Mouse (Mus musculus) mouse trophoblast stem cell (cell line): ENCODE results near the gene Leap2.

ENCODE experiments used
- in situ Hi-C, 2 experiments: fragments of 300-500 bp; cut with MseI, MboI; formaldehyde crosslinking; loops; 2 replicates in 1 of 2; 3 replicates in 1 of 2; pipeline ENCODE4 v1.15.1; 2025

The Leap2 gene

GRCm38 (mm10) chr11:53423036-53423435, at the start of gene Leap2:
Gene Leap2, minus strand, starts transcription at chr11:53423170.
- in situ Hi-C loops = no loop called here

- in situ Hi-C loops = no loop called here
Observed at GRCm38 (mm10) chr11:53472709-53473108, 49.7 kb upstream of the Leap2 start.

- in situ Hi-C loops = no loop called here
Observed at GRCm38 (mm10) chr11:53469968-53470695, 47.2 kb upstream of the Leap2 start, which contains the start of gene Gm9837. Gene Gm9837, minus strand, starts transcription at chr11:53470479.

- in situ Hi-C loops = no loop called here
Observed at GRCm38 (mm10) chr11:53469294-53469967, 46.5 kb upstream of the Leap2 start.

GRCm38 (mm10) chr11:53466231-53466971, 43.4 kb upstream of the Leap2 start:
- in situ Hi-C loops = no loop called here

- in situ Hi-C loops = no loop called here
Observed at GRCm38 (mm10) chr11:53463551-53464424, 40.8 kb upstream of the Leap2 start.

- in situ Hi-C loops = no loop called here
Observed at GRCm38 (mm10) chr11:53461727-53462126, 38.8 kb upstream of the Leap2 start.

- in situ Hi-C loops = no loop called here
Observed at GRCm38 (mm10) chr11:53460192-53460591, 37.2 kb upstream of the Leap2 start.

- in situ Hi-C loops = no loop called here
Observed at GRCm38 (mm10) chr11:53458996-53459395, 36.0 kb upstream of the Leap2 start.

- in situ Hi-C loops = no loop called here
Observed at GRCm38 (mm10) chr11:53457372-53457954, 34.5 kb upstream of the Leap2 start.

GRCm38 (mm10) chr11:53456474-53457371, 33.8 kb upstream of the Leap2 start, which contains the start of the genes Gm10447 and Shroom1:
Gene Gm10447, minus strand, starts transcription at chr11:53457110.
Gene Shroom1, plus strand, starts transcription at chr11:53457205.
- in situ Hi-C loops = no loop called here

GRCm38 (mm10) chr11:53453031-53453430, 30.1 kb upstream of the Leap2 start:
- in situ Hi-C loops = no loop called here

GRCm38 (mm10) chr11:53452396-53452795, 29.4 kb upstream of the Leap2 start:
- in situ Hi-C loops = no loop called here

- in situ Hi-C loops = no loop called here
Observed at GRCm38 (mm10) chr11:53451361-53451760, 28.4 kb upstream of the Leap2 start.

- in situ Hi-C loops = no loop called here
Observed at GRCm38 (mm10) chr11:53450070-53450705, 27.2 kb upstream of the Leap2 start.

- in situ Hi-C loops = no loop called here
Observed at GRCm38 (mm10) chr11:53448529-53448928, 25.6 kb upstream of the Leap2 start.

- in situ Hi-C loops = no loop called here
Observed at GRCm38 (mm10) chr11:53447996-53448395, 25.0 kb upstream of the Leap2 start.

- in situ Hi-C loops = no loop called here
Observed at GRCm38 (mm10) chr11:53446183-53446582, 23.2 kb upstream of the Leap2 start.

- in situ Hi-C loops = no loop called here
Observed at GRCm38 (mm10) chr11:53445562-53445961, 22.6 kb upstream of the Leap2 start.
